Mouse (Mus musculus): ENCODE results near the gene Slc25a19.
A peak's percentile ranks its signal among the peaks of the same experiment; 100 is the strongest.
"Not testable (repeated sequence)": the region's sequence is repeated elsewhere in the genome, so short reads cannot be mapped to it uniquely, and the experiment has no call there.

The Slc25a19 gene

DNA sequence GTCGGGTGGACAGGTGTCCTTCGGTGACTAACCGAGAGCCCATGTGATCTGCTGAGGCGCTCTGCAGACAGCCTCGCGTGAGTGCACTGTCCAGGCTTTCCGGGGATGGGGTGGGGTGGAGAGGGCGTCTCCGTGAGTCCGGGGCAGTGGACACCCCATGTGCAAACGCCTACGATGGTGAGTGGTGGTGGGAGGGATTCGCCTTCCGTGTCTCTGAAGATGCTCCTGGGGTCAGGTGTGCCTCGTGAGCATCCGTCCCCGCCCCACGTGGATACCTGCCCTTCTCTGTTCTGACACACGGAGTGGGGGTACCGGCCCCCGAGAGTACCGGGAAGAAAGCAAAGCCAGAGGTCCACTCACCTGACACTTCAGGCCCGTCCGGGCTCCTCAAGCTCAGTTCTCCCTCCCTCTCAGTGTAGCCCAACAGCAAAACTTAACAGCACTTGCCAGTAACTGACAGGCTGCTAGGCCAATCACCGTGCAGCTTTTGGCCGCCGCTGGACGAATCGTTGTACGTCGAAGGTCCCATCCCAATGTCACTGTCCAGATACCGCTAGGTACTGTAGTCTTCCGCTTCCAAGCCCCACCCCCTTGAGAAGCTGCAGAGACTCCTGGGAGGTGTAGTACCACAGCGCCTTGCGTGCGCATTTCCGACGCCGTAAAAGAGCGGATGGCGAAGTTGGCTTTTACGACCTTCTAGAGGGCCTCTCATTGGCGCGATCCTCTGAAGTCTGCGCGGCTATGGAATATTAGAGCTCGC lies at the start of gene Slc25a19:
Slc25a19 (minus strand) TSS at position 591 of the 760 bp plus-strand sequence.
- DNase-seq (ENCODE audit: low spot score), result peak; percentile 97

DNA sequence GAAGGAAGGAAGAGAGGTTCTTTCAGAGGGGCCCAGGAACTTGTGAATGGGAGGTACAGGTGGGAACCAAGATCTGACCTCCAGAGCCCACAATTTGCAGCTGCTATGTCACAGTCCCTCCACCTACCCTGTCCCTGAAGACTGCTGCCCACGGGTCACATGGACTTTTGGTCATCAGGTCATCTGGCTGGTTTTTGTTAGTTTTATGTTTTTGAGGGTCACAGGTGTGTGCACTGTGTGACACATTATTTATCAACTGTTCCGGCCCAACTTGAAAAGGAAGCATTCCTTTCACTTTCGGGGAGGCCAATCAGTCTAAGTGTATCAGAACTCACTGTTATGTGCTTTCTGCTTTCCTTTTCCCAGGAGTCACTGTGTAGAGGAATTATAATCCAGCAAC lies 49.4 kb upstream of the Slc25a19 start:
- no peak for DNase-seq (ENCODE audit: low spot score)

DNA sequence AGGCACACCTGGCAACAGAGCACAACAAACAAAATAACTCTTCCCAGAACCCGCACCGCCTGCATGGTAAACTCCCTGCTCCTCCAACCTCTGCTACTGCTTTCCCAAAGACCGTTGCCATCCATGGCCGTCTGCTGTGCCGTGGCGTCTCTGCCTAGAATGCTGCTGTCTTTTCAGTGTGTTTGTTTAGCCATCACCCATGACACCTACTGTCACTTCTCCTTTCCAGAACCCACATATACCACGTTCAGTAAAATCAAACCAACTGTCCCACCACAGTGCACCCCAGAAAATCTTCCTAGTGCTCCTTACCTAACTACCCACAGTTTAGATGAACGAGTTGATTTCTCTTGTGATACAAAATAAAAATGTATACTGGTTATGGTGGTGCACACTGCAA lies 48.6 kb upstream of the Slc25a19 start:
- no peak for DNase-seq (ENCODE audit: low spot score)

DNA sequence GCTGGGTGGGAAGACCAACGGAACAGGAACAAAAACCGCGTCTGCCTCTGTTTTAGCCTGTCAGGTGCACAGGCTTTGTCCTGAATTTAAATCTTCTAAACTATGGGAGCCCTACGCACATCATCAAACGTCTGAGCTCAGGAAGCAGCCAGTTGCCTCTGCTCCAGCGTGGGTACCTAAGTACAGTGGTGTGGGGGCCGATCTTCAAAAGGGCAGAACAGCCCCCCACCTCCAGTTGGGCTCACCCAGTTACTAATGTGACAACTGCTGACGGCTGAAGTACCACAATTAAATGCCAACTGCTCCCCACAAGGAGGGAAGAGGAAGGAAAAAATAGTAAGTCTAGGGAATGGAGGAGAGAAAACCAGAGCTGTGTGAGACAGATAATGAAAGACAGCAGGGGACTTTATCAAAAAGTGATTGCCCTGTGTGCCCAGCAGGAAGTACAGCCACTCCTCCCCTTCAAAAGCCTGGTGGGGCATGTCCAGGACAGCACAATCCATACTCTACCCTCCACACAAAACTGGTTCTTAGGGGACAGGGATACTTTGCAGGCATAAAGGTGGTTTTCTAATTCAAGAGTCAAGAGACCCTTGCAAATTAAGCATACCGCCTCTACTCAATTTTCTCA lies 46.3 kb upstream of the Slc25a19 start:
- DNase-seq (ENCODE audit: low spot score), result no peak

DNA sequence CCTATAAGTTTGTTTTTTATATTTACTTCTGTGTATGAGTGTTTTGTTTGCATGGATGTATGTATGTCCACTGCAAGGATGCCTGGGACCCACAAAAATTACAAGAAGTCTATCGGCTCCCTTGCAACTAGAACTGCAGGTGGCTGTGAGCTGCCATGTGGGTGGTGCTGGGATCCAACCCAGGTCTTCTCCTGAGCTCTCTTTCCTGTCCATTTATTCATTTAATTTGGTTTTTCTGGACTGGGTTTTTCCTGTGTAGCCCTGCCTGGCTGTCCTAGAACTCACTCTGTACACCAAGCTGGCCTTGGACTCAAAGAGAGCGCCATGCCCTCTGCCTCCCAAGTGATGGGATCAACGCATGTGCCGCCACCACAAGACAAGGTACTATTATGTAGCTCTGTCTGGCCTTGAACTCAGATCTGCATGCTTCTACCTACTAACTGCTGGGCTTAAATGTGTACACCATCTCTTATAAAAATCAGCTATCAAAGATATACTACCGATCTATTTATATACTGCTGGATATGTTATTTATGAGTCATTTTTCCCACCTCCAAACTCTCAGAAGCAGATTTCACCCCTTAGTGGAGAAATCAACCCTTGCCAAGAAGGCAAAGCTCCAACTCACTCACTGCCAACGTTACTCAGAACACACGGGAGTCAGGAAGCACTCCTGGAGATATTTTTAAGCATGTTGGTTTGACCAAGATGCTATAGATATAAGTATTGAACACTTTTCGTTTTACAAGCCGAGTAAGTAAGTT lies 45.6 kb upstream of the Slc25a19 start:
- DNase-seq (ENCODE audit: low spot score), result no peak

DNA sequence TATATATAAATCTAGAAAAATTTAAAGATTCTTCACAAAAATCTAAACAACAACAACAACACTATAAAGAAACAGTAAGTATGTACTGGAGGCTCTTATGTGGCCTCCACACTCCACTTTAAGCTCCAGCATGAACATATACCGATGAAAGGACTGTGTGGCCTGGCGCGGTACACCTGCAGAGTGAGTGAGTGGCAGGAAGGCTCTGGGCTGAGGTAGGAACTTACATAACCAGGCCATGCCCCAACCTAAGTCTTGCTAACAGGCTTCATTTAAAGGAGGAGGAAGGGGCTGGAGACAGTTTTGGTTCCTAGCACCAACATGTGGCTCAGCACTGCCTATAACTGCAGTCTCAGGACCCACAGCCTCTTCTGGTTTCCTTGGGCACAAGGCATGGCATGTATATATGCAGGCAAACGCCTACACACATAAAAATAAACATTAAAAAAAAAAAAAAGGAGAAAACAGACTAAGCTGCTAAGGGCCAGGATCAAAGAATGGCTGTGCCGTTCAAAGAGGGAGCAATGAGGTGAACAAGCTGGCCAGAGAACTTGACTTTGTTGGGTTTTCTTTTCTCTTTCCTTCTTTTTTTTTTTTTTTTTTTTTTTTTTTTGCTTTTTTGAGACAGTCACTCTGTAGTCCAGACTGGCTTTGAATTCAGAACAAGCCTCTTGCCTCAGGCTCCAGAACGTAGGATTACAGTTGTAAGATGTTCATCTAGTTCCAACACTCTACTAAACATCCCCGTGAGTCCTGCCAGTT lies 44.3 kb upstream of the Slc25a19 start:
- DNase-seq (ENCODE audit: low spot score), result no peak

DNA sequence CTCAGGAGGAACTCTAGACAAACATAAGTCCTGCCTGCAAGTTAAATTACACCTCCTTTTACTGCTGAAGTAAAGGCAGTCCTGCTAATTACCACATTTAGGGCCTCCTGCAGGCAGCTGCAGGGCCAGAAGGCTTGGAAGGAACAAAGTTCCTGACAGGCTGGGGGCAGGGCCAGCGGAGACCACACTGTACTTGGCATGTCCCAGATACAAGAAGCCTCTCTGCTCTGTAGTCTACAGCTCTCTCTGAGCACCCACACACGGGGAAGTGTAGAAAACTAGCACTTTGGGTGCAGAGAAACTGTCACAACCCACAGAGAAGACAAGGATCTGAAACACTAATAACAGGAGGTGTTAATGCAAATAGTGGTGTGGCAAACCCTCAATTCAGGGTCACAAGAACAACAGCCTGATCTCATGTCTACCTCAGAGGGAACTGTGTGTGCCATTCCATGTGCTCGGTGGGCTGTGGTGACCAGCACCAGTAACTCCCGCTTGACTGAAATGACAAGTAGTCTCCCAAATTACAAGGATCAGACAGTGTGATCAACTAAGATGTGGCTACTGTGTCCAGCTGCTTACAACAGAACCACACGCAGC lies 42.5 kb upstream of the Slc25a19 start:
- no peak for DNase-seq (ENCODE audit: low spot score)

DNA sequence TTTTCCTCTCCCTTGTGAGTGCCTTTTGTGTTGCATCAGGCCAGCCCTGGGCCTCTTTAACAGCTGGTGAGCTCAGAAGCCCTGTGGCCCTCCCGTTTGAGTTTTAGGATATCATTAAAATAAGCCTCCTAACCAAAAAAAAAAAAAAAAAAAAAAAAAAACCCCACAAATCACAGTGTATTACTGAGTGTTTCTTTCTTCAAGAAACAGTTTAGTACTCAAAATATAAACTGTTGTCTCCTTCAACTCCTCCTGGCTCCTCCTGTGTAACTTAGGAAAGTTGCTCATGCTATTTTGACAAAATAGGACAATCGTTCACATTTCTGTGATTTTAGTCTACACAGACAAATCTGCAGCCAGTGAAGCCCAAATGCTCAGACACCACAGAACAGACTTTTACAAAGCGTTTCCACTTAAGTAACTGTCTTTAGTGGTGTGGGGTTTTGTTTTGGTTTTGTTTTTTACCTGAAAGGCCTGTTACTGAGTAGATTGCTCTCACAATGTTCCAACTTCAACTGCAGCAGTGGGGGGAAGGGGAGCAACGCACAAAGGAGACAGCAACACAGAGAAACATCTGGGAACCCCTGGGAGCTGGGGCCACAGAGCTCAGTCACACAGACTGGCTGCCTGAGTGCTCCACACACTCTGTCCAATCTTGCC lies 35.7 kb upstream of the Slc25a19 start:
- DNase-seq (ENCODE audit: low spot score), result no peak

DNA sequence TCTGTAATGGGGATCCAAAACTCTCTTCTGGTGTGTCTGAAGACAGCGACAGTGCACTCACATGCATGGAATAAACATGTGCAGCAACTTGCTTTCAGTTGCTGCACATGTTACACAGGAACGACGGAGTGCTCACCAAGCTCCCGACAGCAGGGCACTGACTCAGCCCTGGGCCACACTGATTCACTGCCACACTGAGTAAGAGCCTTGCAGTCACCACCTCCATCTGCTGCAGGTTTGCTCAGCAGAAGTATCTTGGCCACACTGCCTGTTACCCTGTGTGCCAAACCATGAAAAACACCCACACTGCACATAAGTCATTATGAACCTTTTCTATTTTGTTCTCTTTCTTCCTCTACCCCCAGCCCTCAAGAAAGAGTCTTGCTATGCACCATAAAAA lies 32.3 kb upstream of the Slc25a19 start:
- no peak for DNase-seq (ENCODE audit: low spot score)

DNA sequence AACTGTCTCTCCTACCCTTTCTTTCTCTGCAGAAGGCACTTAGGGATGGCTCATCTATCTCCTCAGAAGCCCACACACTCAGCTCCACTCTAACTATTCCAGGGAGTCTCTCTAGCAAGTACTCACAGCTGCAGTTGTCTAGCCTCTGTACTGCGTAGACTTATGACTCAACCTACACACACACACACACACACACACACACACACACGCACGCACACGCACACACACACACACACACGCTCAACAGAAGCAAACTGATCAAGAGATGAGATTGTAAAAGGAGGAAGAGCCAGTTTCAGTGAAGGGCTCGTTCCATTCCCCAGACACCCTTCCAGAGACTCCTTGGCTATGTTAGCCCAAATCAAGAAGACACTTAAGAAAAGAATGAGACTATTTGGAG lies 30.4 kb upstream of the Slc25a19 start:
- DNase-seq (ENCODE audit: low spot score), result peak; percentile 15

DNA sequence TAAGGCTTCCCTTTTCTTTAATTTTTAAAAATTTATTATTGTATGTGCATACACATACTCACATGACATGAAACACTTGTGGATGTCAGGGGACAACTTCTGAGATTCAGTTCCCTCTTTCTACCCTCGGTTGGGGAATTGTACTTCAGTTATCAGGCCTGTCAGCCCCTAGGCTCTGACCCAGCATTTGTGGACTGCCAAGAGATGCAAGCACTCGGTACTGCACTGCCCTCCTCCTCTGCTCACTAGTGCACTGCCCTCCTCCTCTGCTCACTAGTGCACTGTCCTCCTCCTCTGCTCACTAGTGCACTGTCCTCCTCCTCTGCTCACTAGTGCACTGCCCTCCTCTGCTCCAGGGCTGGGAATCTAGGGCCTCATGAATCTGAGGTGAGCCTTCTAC lies 26.0 kb upstream of the Slc25a19 start:
- no peak for DNase-seq (ENCODE audit: low spot score)

DNA sequence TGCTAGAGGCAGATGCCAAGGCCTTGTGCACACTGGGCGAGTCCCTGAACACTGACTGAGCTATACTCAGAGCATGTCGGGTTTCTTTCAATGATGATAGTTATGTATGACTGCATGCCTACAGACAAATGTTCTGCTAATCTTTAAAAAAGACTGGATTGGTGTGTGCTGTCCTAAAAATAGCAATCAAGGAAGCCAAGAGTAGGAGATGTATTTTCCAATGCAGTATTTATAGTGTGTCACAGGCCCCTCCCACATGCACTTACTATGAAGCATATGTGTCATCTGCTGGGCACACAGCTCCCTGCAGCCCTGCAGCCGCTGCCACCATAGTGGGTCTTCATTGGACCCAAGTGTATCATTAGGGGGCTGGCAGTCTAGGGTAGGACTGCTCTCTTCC lies 25.1 kb upstream of the Slc25a19 start:
- DNase-seq (ENCODE audit: low spot score), result no peak

DNA sequence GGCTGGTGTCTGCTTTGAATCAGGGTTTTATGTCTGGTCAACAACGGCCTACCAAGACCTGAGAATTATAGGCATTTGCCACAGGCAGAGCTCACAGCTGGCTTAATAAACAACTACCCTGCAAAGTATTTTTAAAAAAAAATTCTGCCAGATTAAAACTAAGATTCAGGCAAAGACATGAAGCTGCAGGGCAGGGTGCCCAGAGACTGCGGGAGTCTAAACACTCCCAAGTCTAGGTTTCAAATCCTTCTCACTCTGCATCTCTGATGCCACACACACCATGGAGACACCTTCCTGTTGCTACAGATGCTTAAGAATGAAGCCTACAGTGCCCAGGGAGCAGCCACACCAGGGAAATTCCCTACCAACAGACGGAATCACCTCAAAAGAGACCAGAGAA lies 23.6 kb upstream of the Slc25a19 start:
- no peak for DNase-seq (ENCODE audit: low spot score)

DNA sequence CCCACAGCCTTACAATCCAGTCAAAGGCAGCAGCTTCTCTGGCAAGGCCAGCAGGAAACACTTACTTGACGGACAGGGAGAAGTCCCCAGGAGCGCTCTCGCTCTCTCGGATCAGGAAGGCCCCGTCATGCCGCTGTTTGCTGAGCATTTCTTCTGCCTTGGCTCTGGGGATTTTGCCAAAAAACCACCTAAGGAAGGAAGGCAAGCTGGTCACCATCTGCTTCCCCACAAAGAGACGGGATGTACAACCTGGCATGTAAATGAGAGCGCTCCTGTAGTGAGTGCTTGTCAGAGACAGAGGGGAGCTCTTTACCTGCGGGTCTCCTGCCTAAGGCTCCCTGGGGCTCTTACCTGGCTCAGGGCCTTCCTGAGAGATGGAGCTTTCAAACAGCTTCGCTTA lies 21.6 kb upstream of the Slc25a19 start:
- DNase-seq (ENCODE audit: low spot score), result no peak

DNA sequence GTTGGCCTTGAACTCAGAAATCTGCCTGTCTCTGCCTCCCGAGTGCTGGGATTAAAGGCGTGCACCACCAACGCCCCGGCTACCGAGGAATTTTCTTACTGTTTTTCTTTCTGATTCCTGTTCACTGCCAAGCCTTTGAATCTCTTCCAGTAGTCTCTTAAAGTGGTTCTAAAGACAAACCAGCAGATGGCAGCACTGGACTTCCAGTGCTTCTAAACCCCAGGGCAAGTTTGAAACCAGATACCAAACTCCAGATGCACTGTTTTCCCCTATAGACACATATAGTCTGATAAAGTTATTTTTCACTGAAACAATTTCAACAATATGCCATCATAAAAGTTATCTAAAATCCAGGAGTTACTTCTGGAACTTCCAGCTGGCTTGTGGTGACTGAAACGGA lies 19.4 kb upstream of the Slc25a19 start:
- DNase-seq (ENCODE audit: low spot score), result peak; percentile 58

DNA sequence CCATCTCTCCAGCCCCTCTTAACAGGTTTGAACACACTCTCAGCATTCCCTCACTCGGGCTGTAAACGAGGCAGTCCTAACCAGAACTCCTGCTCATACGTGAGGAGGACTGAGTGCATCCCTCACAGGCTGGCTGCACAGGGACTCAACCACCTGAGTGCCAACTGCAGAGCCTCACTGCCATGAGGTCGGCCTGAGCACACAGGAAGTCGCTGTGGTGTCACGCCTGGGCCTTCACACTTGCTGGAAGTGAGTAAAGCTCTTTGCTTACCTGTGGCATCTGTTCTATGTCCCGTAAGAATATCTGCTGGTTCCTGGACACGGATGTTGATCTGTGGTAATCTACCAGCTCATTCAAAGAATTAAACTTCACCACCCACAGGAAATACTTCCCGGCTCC lies 18.3 kb upstream of the Slc25a19 start:
- DNase-seq (ENCODE audit: low spot score), result no peak

DNA sequence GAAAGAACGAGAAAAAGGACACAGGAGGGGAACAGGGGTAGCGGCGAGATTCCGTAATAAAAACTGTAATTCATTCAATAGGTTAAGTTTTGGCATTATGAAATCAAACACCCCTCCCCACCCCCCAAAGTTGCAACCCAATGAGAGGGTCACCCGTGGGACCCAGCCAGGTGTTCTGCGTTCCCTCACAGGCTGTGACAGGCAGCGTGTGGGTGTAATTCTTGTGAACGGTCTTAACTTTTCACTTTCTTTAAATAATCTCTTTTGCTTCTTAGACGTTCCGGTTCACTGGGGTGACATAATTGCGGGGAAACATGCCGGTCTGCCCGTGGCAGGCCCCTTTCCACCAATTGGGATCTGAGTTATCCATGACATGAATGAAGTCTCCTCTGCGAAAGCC lies 17.4 kb upstream of the Slc25a19 start:
- DNase-seq (ENCODE audit: low spot score), result not testable (repeated sequence)

DNA sequence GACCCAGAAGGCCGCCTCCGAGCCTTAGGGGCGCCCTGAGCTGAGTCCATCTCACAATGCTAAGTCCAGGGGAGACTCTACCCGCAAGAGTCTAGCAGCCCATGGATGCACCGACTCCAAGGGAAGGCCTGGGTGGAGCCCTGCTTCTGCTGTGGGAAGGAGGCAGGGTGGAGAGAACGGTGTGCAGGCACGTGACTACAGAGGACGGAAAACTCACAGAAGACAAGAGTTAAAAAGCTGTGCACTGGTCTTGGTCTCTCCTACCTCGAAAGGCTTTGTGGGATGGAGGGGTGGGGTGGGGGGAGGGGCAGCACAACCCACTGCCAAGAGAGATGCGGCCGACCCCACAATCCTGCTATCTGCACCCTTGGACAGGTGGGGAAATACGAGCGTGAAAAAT lies 16.2 kb upstream of the Slc25a19 start:
- DNase-seq (ENCODE audit: low spot score), result no peak

DNA sequence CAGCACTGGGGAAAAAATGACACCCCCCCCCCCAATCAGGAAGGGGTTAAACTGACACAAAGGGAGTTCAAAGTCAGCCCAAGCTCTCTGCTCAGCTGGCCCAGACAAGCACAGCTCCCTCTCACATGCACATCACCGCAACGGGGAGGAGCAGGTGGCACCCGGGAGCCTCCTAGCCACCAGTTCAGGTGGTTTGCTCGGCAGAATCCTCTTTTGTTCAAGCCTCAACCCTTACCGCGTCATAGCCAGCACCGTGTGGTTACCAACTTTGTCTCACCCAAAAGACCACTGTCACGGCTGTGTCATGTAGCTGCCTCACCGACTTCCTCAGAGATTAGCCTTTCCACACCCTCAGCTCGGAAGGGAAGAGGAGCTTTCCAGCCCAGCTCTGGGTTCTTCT lies 15.2 kb upstream of the Slc25a19 start:
- DNase-seq (ENCODE audit: low spot score), result no peak

DNA sequence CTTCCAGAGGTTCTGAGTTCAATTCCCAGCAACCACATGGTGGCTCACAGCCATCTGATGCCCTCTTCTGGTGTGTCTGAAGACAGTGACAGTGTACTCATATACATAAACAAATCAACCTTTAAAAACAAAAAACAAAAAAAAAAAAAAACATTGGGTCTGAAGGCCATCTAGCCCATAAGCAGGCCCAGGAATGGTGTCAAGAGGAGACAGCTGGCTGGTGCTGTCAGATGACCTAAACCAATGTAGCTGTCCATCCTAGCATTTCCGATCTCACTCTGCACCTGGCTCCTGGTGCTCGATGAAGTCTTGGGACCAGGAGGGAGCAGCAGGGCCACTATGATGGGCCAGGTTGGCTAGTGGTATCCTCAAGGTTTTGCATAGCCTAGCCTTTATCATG lies 14.6 kb upstream of the Slc25a19 start:
- no peak for DNase-seq (ENCODE audit: low spot score)

DNA sequence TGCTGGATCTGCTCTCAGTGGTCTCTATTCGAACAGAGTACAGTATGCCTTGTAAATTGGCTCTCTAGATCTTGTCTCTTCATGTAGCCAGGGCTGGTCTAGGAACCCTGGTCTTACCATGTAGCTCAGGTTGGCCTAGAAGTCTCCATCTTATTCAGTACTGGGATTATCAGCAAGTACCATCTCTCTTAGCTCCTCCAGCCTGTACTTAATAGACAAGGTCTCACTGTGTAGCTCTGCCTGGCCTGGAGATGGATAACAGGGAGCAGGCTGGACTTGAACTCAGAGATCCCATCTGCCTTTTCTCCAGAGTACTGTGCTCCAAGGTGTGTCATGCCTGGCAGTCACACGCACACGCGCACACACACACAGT lies 13.6 kb upstream of the Slc25a19 start:
- DNase-seq (ENCODE audit: low spot score), result no peak
